Mouse (Mus musculus): ENCODE measurements around the gene Nr1h2. TPM values are rescaled to one million over a fixed set of nuclear protein-coding genes. Genes with fewer than 3 reads are reported as not detected.

Nr1h2 gene
- polyA plus RNA-seq, 1 experiment from 2014 or later = 93.1 TPM

- peaks cover 12% of the 10 kb centered on the region; the same call in 1 of the 2 replicates for H3K4me1 ChIP-seq (ENCODE audit: insufficient read depth, low read length)
- no peaks in the 10 kb centered on the region for H3K27me3 ChIP-seq (ENCODE audit: insufficient read depth, low read length)
- H3K36me3 ChIP-seq (ENCODE audit: insufficient read depth, low read length) = peaks cover 29% of the 10 kb centered on the region
- H3K9ac ChIP-seq (replicated peaks; ENCODE audit: low read length) = peak overlapping the region; percentile 89
- H3K4me2 ChIP-seq (replicated peaks; ENCODE audit: low read depth, low read length) = peak overlapping the region; percentile 77
- peak; percentile 67 for ATAC-seq (ENCODE audit: low FRiP score, low TSS enrichment)
- peak overlapping the region; percentile 97 for H3K4me3 ChIP-seq (ENCODE audit: low read length)
- H3K27ac ChIP-seq (ENCODE audit: low read length) = peak overlapping the region; percentile 100
- under 1% methylated on average over 32 of the region's 32 CpGs for WGBS
- no peaks in the 10 kb centered on the region for H3K9me3 ChIP-seq (ENCODE audit: low read length)
Observed at GRCm38 (mm10) chr7:44553196-44553764, 471 bp downstream of the Nr1h2 start.

- Histone ChIP-seq H3K27ac (ENCODE audit: low read length) (peak overlapping the region; percentile 100; the same call in 1 of the 2 replicates), H3K4me1 (ENCODE audit: insufficient read depth, low read length) (peaks cover 21% of the 10 kb centered on the region), H3K9ac (replicated peaks; ENCODE audit: low read length) (peak overlapping the region; percentile 89; the same call in 1 of the 2 replicates), H3K9me3 (ENCODE audit: low read length) (no peaks in the 10 kb centered on the region), H3K27me3 (ENCODE audit: insufficient read depth, low read length) (no peaks in the 10 kb centered on the region), H3K4me3 (ENCODE audit: low read length) (peak overlapping the region; percentile 97), H3K36me3 (ENCODE audit: insufficient read depth, low read length) (peaks cover 29% of the 10 kb centered on the region), H3K4me2 (replicated peaks; ENCODE audit: low read depth, low read length) (peak overlapping the region; percentile 77)
- 85% methylated on average over 31 of the region's 31 CpGs for WGBS
- 0 out of 2 replicates have a peak, but pooled peaks have one; percentile 0 for ATAC-seq (ENCODE audit: low FRiP score, low TSS enrichment)
Observed at GRCm38 (mm10) chr7:44552141-44552908, 1.4 kb downstream of the Nr1h2 start.

- no peaks in the 10 kb centered on the region for H3K9me3 ChIP-seq (ENCODE audit: low read length)
- H3K4me1 ChIP-seq (ENCODE audit: insufficient read depth, low read length) = peaks cover 23% of the 10 kb centered on the region
- no peak overlapping the region for H3K27ac ChIP-seq (ENCODE audit: low read length)
- H3K4me3 ChIP-seq (ENCODE audit: low read length) = no peak overlapping the region
- H3K4me2 ChIP-seq (replicated peaks; ENCODE audit: low read depth, low read length) = no peak overlapping the region
- no peak for ATAC-seq (ENCODE audit: low FRiP score, low TSS enrichment)
- H3K27me3 ChIP-seq (ENCODE audit: insufficient read depth, low read length) = no peaks in the 10 kb centered on the region
- no peak overlapping the region for H3K9ac ChIP-seq (replicated peaks; ENCODE audit: low read length)
- peaks cover 29% of the 10 kb centered on the region for H3K36me3 ChIP-seq (ENCODE audit: insufficient read depth, low read length)
- WGBS = 75% methylated on average over 22 of the region's 22 CpGs
Observed at GRCm38 (mm10) chr7:44551731-44552130, 2.0 kb downstream of the Nr1h2 start.

- H3K36me3 ChIP-seq (ENCODE audit: insufficient read depth, low read length) = peaks cover 29% of the 10 kb centered on the region
- 94% methylated on average over 21 of the region's 21 CpGs for WGBS
- H3K27me3 ChIP-seq (ENCODE audit: insufficient read depth, low read length) = no peaks in the 10 kb centered on the region
- no peak for ATAC-seq (ENCODE audit: low FRiP score, low TSS enrichment)
- H3K4me3 ChIP-seq (ENCODE audit: low read length) = no peak overlapping the region
- no peak overlapping the region for H3K4me2 ChIP-seq (replicated peaks; ENCODE audit: low read depth, low read length)
- H3K27ac ChIP-seq (ENCODE audit: low read length) = no peak overlapping the region
- no peak overlapping the region for H3K9ac ChIP-seq (replicated peaks; ENCODE audit: low read length)
- H3K9me3 ChIP-seq (ENCODE audit: low read length) = no peaks in the 10 kb centered on the region
- peaks cover 23% of the 10 kb centered on the region for H3K4me1 ChIP-seq (ENCODE audit: insufficient read depth, low read length)
Observed at GRCm38 (mm10) chr7:44551301-44551700, 2.5 kb downstream of the Nr1h2 start.

GRCm38 (mm10) chr7:44550409-44550678 lies 3.4 kb downstream of the Nr1h2 start:
- H3K4me3 ChIP-seq (ENCODE audit: low read length) = no peak overlapping the region
- H3K27me3 ChIP-seq (ENCODE audit: insufficient read depth, low read length) = no peaks in the 10 kb centered on the region
- peaks cover 29% of the 10 kb centered on the region for H3K36me3 ChIP-seq (ENCODE audit: insufficient read depth, low read length)
- no peak overlapping the region for H3K27ac ChIP-seq (ENCODE audit: low read length)
- H3K9ac ChIP-seq (replicated peaks; ENCODE audit: low read length) = no peak overlapping the region
- H3K4me1 ChIP-seq (ENCODE audit: insufficient read depth, low read length) = peaks cover 23% of the 10 kb centered on the region
- H3K9me3 ChIP-seq (ENCODE audit: low read length) = no peaks in the 10 kb centered on the region
- ATAC-seq (ENCODE audit: low FRiP score, low TSS enrichment) = no peak
- WGBS = 92% methylated on average over 12 of the region's 12 CpGs
- no peak overlapping the region for H3K4me2 ChIP-seq (replicated peaks; ENCODE audit: low read depth, low read length)

DNA sequence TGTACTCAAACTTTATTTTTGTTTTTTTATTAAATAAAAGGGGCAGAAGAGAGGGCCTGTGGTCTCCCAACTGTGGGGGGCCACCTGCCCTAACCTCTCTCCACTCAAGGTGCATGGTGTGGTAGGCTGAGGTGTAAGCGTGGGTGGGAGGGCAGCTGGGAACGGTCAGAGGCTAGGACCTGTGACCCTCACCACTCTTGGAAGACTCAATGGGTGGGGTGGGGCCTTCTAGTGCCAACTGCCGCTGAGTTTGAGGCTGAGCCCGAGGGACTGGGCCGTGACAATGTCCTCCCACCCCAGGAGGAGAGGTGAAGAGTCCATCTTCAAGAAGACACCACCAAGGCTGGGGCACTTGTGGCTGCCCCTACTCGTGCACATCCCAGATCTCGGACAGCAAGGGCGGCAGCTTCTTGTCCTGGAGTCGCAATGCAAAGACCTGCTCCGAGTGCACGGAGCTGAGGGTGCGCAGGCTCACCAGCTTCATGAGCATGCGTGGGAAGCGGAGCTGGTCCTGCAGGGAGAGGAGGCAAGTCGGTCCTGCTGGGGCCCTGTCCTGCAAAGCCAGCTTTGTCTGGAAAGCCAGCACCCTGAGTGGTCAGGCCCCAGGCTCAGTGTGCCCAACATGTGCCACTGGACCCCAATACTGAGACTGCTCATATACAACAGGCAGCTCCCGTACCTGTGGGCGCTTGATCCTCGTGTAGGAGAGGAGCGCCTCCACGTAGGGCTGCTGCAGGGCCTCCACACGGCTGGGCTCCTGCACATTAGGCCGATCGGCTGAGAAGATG lies 3.9 kb downstream of the Nr1h2 start:
- no peak overlapping the region for H3K9ac ChIP-seq (replicated peaks; ENCODE audit: low read length)
- no peaks in the 10 kb centered on the region for H3K27me3 ChIP-seq (ENCODE audit: insufficient read depth, low read length)
- H3K9me3 ChIP-seq (ENCODE audit: low read length) = no peaks in the 10 kb centered on the region
- H3K36me3 ChIP-seq (ENCODE audit: insufficient read depth, low read length) = peaks cover 29% of the 10 kb centered on the region
- no peak for ATAC-seq (ENCODE audit: low FRiP score, low TSS enrichment)
- 93% methylated on average over 23 of the region's 23 CpGs for WGBS
- peaks cover 23% of the 10 kb centered on the region for H3K4me1 ChIP-seq (ENCODE audit: insufficient read depth, low read length)
- no peak overlapping the region for H3K4me2 ChIP-seq (replicated peaks; ENCODE audit: low read depth, low read length)
- H3K27ac ChIP-seq (ENCODE audit: low read length) = no peak overlapping the region
- no peak overlapping the region for H3K4me3 ChIP-seq (ENCODE audit: low read length)

- under 1% methylated on average over 43 of the region's 43 CpGs for whole genome bisulfite sequencing
- Histone ChIP-seq H3K36me3 (ENCODE audit: insufficient read depth, low read length) (peaks cover 29% of the 10 kb centered on the region), H3K4me3 (ENCODE audit: low read length) (peak within 1 kb of the TSS; percentile 73), H3K27me3 (ENCODE audit: insufficient read depth, low read length) (no peaks in the 10 kb centered on the region), H3K4me2 (replicated peaks; ENCODE audit: low read depth, low read length) (peak within 1 kb of the TSS; percentile 60), H3K4me1 (ENCODE audit: insufficient read depth, low read length) (peaks cover 19% of the 10 kb centered on the region), H3K9ac (replicated peaks; ENCODE audit: low read length) (peak within 1 kb of the TSS; percentile 73), H3K27ac (ENCODE audit: low read length) (peak within 1 kb of the TSS; percentile 76; the same call in 1 of the 2 replicates), H3K9me3 (ENCODE audit: low read length) (no peaks in the 10 kb centered on the region)
- peak; percentile 94 for ATAC-seq (ENCODE audit: low FRiP score, low TSS enrichment)
Observed at GRCm38 (mm10) chr7:44548497-44549087, 5.2 kb downstream of the Nr1h2 start, which contains the start of gene Pold1. Gene Pold1 (minus strand): TSS chr7:44548849.

DNA sequence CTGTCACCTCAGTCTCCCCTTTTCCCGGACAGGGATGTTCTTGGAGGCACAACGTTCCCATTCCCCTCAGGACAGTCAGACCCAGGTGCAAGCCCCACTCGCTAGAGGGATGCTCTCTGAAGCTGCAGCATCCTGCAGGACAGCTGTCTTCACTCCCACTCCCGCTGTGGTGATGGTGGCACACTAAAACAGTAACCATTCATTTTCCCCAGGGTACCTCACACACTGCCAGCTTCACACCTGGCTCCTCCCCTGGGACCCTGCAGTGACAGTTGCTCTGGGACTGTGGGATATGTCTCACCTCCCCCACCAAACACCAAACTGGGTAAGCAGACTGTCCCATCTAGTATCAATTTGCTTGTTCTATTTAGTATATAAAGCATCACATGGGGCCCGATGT lies 6.0 kb downstream of the Nr1h2 start:
- no peaks in the 10 kb centered on the region for H3K9me3 ChIP-seq (ENCODE audit: low read length)
- peaks cover 14% of the 10 kb centered on the region for H3K4me1 ChIP-seq (ENCODE audit: insufficient read depth, low read length)
- H3K27me3 ChIP-seq (ENCODE audit: insufficient read depth, low read length) = no peaks in the 10 kb centered on the region
- H3K36me3 ChIP-seq (ENCODE audit: insufficient read depth, low read length) = peaks cover 29% of the 10 kb centered on the region
- H3K4me3 ChIP-seq (ENCODE audit: low read length) = peak overlapping the region; percentile 73
- WGBS = 18% methylated on average over 5 of the region's 5 CpGs
- no peak for ATAC-seq (ENCODE audit: low FRiP score, low TSS enrichment)
- H3K4me2 ChIP-seq (replicated peaks; ENCODE audit: low read depth, low read length) = peak overlapping the region; percentile 60
- H3K27ac ChIP-seq (ENCODE audit: low read length) = 0 out of 2 replicates have a peak overlapping the region, but pooled peaks have one; percentile 76
- H3K9ac ChIP-seq (replicated peaks; ENCODE audit: low read length) = peak overlapping the region; percentile 73

- 93% methylated on average over 13 of the region's 13 CpGs for WGBS
- Histone ChIP-seq H3K36me3 (ENCODE audit: insufficient read depth, low read length) (peaks cover 33% of the 10 kb centered on the region), H3K27ac (ENCODE audit: low read length) (no peak overlapping the region), H3K4me3 (ENCODE audit: low read length) (peak overlapping the region; percentile 73), H3K27me3 (ENCODE audit: insufficient read depth, low read length) (no peaks in the 10 kb centered on the region), H3K9ac (replicated peaks; ENCODE audit: low read length) (peak overlapping the region; percentile 73), H3K4me2 (replicated peaks; ENCODE audit: low read depth, low read length) (peak overlapping the region; percentile 60), H3K9me3 (ENCODE audit: low read length) (no peaks in the 10 kb centered on the region), H3K4me1 (ENCODE audit: insufficient read depth, low read length) (peaks cover 10% of the 10 kb centered on the region)
- no peak for ATAC-seq (ENCODE audit: low FRiP score, low TSS enrichment)
Observed at GRCm38 (mm10) chr7:44547041-44547440, 6.7 kb downstream of the Nr1h2 start.

Data from kidney, embryonic 16.5 days (tissue).